ENCODE assay signal across 9 mouse cellular contexts in genomic region chr5:114647211-114647974, GRCm38 (mm10). TPM values are rescaled to one million over a fixed set of nuclear protein-coding genes. Genes with fewer than 3 reads are reported as not detected.
DNase-seq lines count a peak whose midpoint lies in the region; ATAC-seq and TF ChIP-seq lines count a peak whose summit lies in the region.
"Had no signal": no experiment of that assay in that cellular context is flagged by ENCODE, and none has a peak within 500 bp of the region (broad histone marks: within the 10 kb centered on the region; RNA-seq: fewer than 3 reads in every experiment).

No protein-coding gene starts in this region.

- H3K4me1 ChIP-seq in erythroblast, embryonic 14.5 days (ENCODE audit: control insufficient read depth), result peaks cover 22% of the 10 kb centered on the region
- 0 out of 2 replicates have a peak, but pooled peaks cover 7% of the 10 kb centered on the region for H3K4me1 ChIP-seq in forebrain, postnatal 0 days (ENCODE audit: insufficient read depth)
- H3K4me1 ChIP-seq in kidney, adult 2 months (ENCODE audit: control insufficient read depth, insufficient read depth, low read length), result peaks cover 24% of the 10 kb centered on the region
- peaks cover 3% of the 10 kb centered on the region; the same call in 1 of the 2 replicates for H3K4me1 ChIP-seq in lung, postnatal 0 days (ENCODE audit: insufficient read depth, low read depth, low read length)

- TF ChIP-seq CTCF in forebrain, postnatal 0 days (IDR thresholded peaks at IDR 0.05; ENCODE audit: low read depth), result no peak
- TF ChIP-seq CTCF in kidney, adult 2 months (conservative IDR thresholded peaks at IDR 0.05; ENCODE audit: insufficient read depth, insufficient read length, low read depth, low read length), result no peak
- TF ChIP-seq CTCF in lung, postnatal 0 days (IDR thresholded peaks at IDR 0.05), result no peak

- H3K9ac ChIP-seq in forebrain, postnatal 0 days, result peak overlapping the region; percentile 23; the same call in 1 of the 2 replicates
- no peak overlapping the region for H3K9ac ChIP-seq in lung, postnatal 0 days (replicated peaks; ENCODE audit: low read depth)

- no peak overlapping the region for H3K27ac ChIP-seq in forebrain, postnatal 0 days (ENCODE audit: low read depth, low read length)
- no peak overlapping the region for H3K27ac ChIP-seq in kidney, adult 2 months (ENCODE audit: insufficient read depth, low read depth, low read length)
- H3K27ac ChIP-seq in lung, postnatal 0 days (ENCODE audit: low read length), result peak overlapping the region; percentile 43; the same call in 1 of the 2 replicates

- H3K4me3 ChIP-seq in erythroblast, embryonic 14.5 days (replicated peaks), result peak overlapping the region; percentile 47
- H3K4me3 ChIP-seq in forebrain, postnatal 0 days (ENCODE audit: low read depth, low read length), result peak overlapping the region; percentile 26
- peak overlapping the region; percentile 17; the same call in 1 of the 2 replicates for H3K4me3 ChIP-seq in kidney, adult 2 months (ENCODE audit: insufficient read depth, low read depth, low read length)
- H3K4me3 ChIP-seq in lung, postnatal 0 days (ENCODE audit: low read depth, low read length), result peak overlapping the region; percentile 18

- peaks cover 16% of the 10 kb centered on the region for H3K27me3 ChIP-seq in erythroblast, embryonic 14.5 days (ENCODE audit: control insufficient read depth)
- H3K27me3 ChIP-seq in forebrain, postnatal 0 days (ENCODE audit: insufficient read depth, low read length), result no peaks in the 10 kb centered on the region; the same call in 1 of the 2 replicates
- no peaks in the 10 kb centered on the region for H3K27me3 ChIP-seq in kidney, adult 2 months (replicated peaks; ENCODE audit: control insufficient read depth, insufficient read depth, low read length)
- 0 out of 2 replicates have a peak, but pooled peaks cover 2% of the 10 kb centered on the region for H3K27me3 ChIP-seq in lung, postnatal 0 days (replicated peaks; ENCODE audit: insufficient read depth, low read length)
- H3K27me3 ChIP-seq: Patski had no signal

- no peaks in the 10 kb centered on the region for H3K36me3 ChIP-seq in erythroblast, embryonic 14.5 days (ENCODE audit: control insufficient read depth)
- no peaks in the 10 kb centered on the region for H3K36me3 ChIP-seq in forebrain, postnatal 0 days (ENCODE audit: insufficient read depth)
- H3K36me3 ChIP-seq in kidney, adult 2 months (ENCODE audit: control insufficient read depth, insufficient read depth, low read length), result no peaks in the 10 kb centered on the region
- no peaks in the 10 kb centered on the region for H3K36me3 ChIP-seq in lung, postnatal 0 days (ENCODE audit: insufficient read depth, low read length)

- TF ChIP-seq EP300 in lung, postnatal 0 days (IDR thresholded peaks at IDR 0.05), result peak; percentile 45; the same call in 1 of the 2 replicates

- peak; percentile 26 for DNase-seq in adrenal gland, postnatal 25 days
- DNase-seq in forebrain, postnatal 0 days, result peak; percentile 65
- DNase-seq in kidney, adult 2 months, result peak; percentile 54
- DNase-seq in lung, postnatal 0 days (ENCODE audit: low spot score), result peak; percentile 88
- peak; percentile 34 for DNase-seq in skeletal muscle tissue, adult 2 months (ENCODE audit: low read depth, low spot score)
- DNase-seq in layer of hippocampus, adult 9-10 months (ENCODE audit: low spot score), result no peak

- no peaks in the 10 kb centered on the region for H3K9me3 ChIP-seq in erythroblast, embryonic 14.5 days (ENCODE audit: control insufficient read depth, low read length)
- no peaks in the 10 kb centered on the region for H3K9me3 ChIP-seq in forebrain, postnatal 0 days (ENCODE audit: low read length)
- no peaks in the 10 kb centered on the region for H3K9me3 ChIP-seq in lung, postnatal 0 days (ENCODE audit: low read length)

- 2% methylated on average over 27 of the region's 27 CpGs for WGBS in forebrain, postnatal 0 days
- 11% methylated on average over 27 of the region's 27 CpGs for WGBS in kidney, adult 2 months
- WGBS in lung, postnatal 0 days, result 3% methylated on average over 27 of the region's 27 CpGs

- ATAC-seq in erythroblast, adult 5-6 weeks (replicated peaks; ENCODE audit: low FRiP score, poor library complexity, severe bottlenecking), result no peak
- peak; percentile 73 for ATAC-seq in forebrain, postnatal 0 days
- ATAC-seq in lung, postnatal 0 days, result peak; percentile 88
- ATAC-seq: Patski had no signal

- no peak for TF ChIP-seq POLR2A in kidney, adult 2 months (IDR thresholded peaks at IDR 0.05; ENCODE audit: low read depth, low read length)

- H3K4me2 ChIP-seq in forebrain, postnatal 0 days (ENCODE audit: low read depth), result peak overlapping the region; percentile 53
- H3K4me2 ChIP-seq in lung, postnatal 0 days (replicated peaks; ENCODE audit: low read depth, low read length), result peak overlapping the region; percentile 54

RNA-seq across cellular contexts. Expression of gene Trpv4, which starts 10.8 kb away (rescaled TPM):
- polyA plus RNA-seq in erythroblast, embryonic 14.5 days (2012), result 0.06 and 0.07 TPM in 2 replicates
- 0.42 TPM in 1 of 2 replicates, not detected in the other for total RNA-seq in erythroblast, adult 5-6 weeks (2015; ENCODE audit: low replicate concordance)
- total RNA-seq in erythroblast, adult 5-6 weeks (2017; ENCODE audit: low replicate concordance), result not detected in 2 replicates
- total RNA-seq in adrenal gland, postnatal 25 days (2021), result 1.2 and 1.3 TPM in 2 replicates
- 0.81 and 1.5 TPM in 2 replicates for total RNA-seq in forebrain, postnatal 0 days (2014; rRNA removed)
- polyA plus RNA-seq in forebrain, postnatal 0 days (2015; fragmentation: Nextera tagmentation; extraction: Ambion mirVana), result 1.3 and 2.4 TPM in 2 replicates
- 127 and 164 TPM in 2 replicates for polyA plus RNA-seq in kidney, adult 2 months (2012; rRNA removed)
- polyA plus RNA-seq in lung, postnatal 0 days (2015; fragmentation: Nextera tagmentation; extraction: Ambion mirVana), result 2.2 and 3.4 TPM in 2 replicates

RNA-seq across cellular contexts. Expression of gene Gltp, which starts 43.4 kb away (rescaled TPM):
- 6.3 and 7.0 TPM in 2 replicates for polyA plus RNA-seq in erythroblast, embryonic 14.5 days (2012)
- 54.8 and 68.4 TPM in 2 replicates for total RNA-seq in erythroblast, adult 5-6 weeks (2015; ENCODE audit: low replicate concordance)
- 13.0 and 31.2 TPM in 2 replicates for total RNA-seq in erythroblast, adult 5-6 weeks (2017; ENCODE audit: low replicate concordance)
- total RNA-seq in adrenal gland, postnatal 25 days (2021), result 61.9 and 66.2 TPM in 2 replicates
- 14.1 and 19.8 TPM in 2 replicates for total RNA-seq in forebrain, postnatal 0 days (2014; rRNA removed)
- polyA plus RNA-seq in forebrain, postnatal 0 days (2015; fragmentation: Nextera tagmentation; extraction: Ambion mirVana), result 26.4 and 32.1 TPM in 2 replicates
- polyA plus RNA-seq in kidney, adult 2 months (2012; rRNA removed), result 89.1 and 95.7 TPM in 2 replicates
- polyA plus RNA-seq in lung, postnatal 0 days (2015; fragmentation: Nextera tagmentation; extraction: Ambion mirVana), result 88.2 and 89.4 TPM in 2 replicates

Comparison
In these comparisons a context has a peak if more than half of its experiments do, and no peak if none do; other contexts are left out.
1. RNA of gene Trpv4, which starts 10.8 kb away (polyA plus RNA-seq): 127 to 164 TPM in kidney, adult 2 months; 2.2 to 3.4 TPM in lung, postnatal 0 days, 1.3 to 2.4 TPM in forebrain, postnatal 0 days and 0.06 to 0.07 TPM in erythroblast, embryonic 14.5 days; every median in the first group is over 10 times any median in the second.
2. Peak in every context shown above with its lines, with median percentiles within 50 percentile points of each other: H3K4me3 ChIP-seq.